Mouse (Mus musculus): ENCODE data around the gene Coro2b.

GRCm38 (mm10) chr9:62385727-62386518 is 150.9 kb downstream of the Coro2b start:
- TF ChIP-seq HCFC1 (IDR thresholded peaks at IDR 0.05; ENCODE audit: borderline replicate concordance, insufficient read depth, low read length) (no peak), MAFK (IDR thresholded peaks at IDR 0.05; ENCODE audit: insufficient read depth, low read depth, low read length) (no peak), ZNF384 (IDR thresholded peaks at IDR 0.05; ENCODE audit: low read depth, low read length) (no peak)

Measured in ES-E14 (cell line).